Mouse (Mus musculus) gastrocnemius, adult 2 months (tissue): ENCODE measurements around the gene Ist1. TPM values are rescaled to one million over a fixed set of nuclear protein-coding genes. Genes with fewer than 3 reads are reported as not detected.

Source experiments
- DNase-seq: peaks from one replicate; pipeline ENCODE4 v3.0.0; 2022
- H3K27ac ChIP-seq: fragments of 200-600 bp; 2 replicates; pipeline ENCODE4 v1.8.1; 2022; ENCODE audit warnings: mild to moderate bottlenecking
- H3K4me3 ChIP-seq: fragments of 200-600 bp; 2 replicates; pipeline ENCODE4 v1.8.1; 2022; ENCODE audit warnings: mild to moderate bottlenecking, moderate library complexity
- CTCF ChIP-seq: fragments of 200-600 bp; IDR thresholded peaks from 2 replicates; pipeline ENCODE4 v1.8.1; 2022; ENCODE audit warnings: antibody characterized with exemption, mild to moderate bottlenecking, moderate library complexity
- intact Hi-C: fragments of 180-260 bp; cut with DNase I; formaldehyde crosslinking; loops from one replicate; pipeline ENCODE4 v1.15.1; 2025
- long read RNA-seq, 2 experiments: library from polyadenylated mRNA; stranded (forward); transcript quantifications; one replicate each; pipeline ENCODE4 v2.0.0; 2021
- total RNA-seq, 2 experiments: library from RNA; stranded (reverse); gene quantifications; 2 replicates each; pipeline ENCODE4 v1.2.3; 2021

The Ist1 gene
- total RNA-seq: 10 to 100 TPM; 31.6 to 34.1 TPM
- long read RNA-seq, experiment 1, transcript Ist1-201 (10 exons, 2,304 nt): major isoform, 14 of 29 reads
- long read RNA-seq, experiment 1, partial matches to known transcripts: 2 of 29 reads
- long read RNA-seq, experiment 1, other reads (novel, unspliced or antisense): 10 of 29 reads
- long read RNA-seq, experiment 2, transcript Ist1-201 (10 exons, 2,304 nt): major isoform, 13 of 34 reads
- long read RNA-seq, experiment 2, partial matches to known transcripts: 4 of 34 reads
- long read RNA-seq, experiment 2, other reads (novel, unspliced or antisense): 11 of 34 reads

DNA sequence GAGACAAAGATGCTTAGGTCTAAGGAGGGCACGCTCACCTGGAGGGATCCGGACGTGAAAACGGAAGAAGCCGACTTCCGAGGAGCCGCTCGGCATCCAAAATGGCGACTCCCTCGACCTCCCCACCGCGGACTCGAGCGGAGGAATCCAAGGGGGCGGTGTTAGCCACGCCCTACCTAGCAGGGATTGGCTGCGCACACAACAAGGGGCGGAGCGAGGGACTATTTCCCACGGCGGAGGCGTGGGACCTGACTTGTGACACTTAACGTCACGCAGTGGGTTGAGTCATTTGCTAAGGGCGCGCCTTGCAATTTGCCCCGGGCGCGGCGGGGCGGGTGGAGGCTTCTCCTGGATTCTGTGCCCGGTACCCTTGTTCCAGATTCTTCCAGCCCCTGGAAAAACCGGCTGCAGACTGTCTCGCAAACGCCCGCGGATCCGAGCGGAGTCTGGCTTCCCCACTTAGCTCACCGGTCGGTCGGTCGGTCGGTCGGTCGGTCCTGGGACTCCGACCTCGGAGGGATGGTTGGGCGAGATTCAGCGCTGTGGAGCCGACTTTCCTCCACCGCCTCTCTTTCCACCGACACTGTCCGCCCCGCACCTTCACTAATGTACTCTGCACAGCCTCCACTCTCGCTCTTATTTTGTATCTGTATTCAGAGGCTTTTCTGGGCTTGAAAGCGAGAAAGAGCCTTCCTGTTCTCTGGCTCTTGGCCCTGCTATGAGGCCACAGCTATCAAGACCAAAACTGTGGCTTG lies at the start of gene Ist1:
Ist1 (minus strand) TSS at position 115 of the 755 bp plus-strand sequence.
- Histone ChIP-seq H3K27ac (peak within 1 kb of the TSS; percentile 97), H3K4me3 (peak within 1 kb of the TSS; percentile 96)
- peak; percentile 99 for DNase-seq
- TF ChIP-seq CTCF: peak; percentile 12; the same call in 1 of the 2 replicates
- intact Hi-C loops: loop anchor here (1.0 kb wide), 1 partner anchor 85 kb away; the partner anchor contains the start of gene Dhodh

DNA sequence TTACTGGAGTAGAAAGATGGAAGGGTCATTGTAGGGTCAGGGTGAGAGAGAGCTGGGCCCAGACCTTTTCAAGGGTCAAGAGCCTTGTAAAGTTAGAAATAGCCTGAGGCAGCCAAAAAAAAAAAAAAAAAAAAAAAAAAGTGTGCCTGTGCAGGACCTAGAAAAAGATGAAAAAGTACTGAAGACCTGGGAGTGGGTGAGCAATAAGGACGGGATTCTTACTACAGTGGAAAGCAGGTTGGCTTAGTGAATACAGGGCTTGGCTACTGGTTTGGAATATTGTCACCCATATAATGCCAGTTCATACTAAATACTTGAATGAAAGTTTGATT lies 45.0 kb upstream of the Ist1 start:
- intact Hi-C loops: no loop called here
- peak overlapping the region; percentile 92 for H3K27ac ChIP-seq
- H3K4me3 ChIP-seq: peak overlapping the region; percentile 93
- no peak for TF ChIP-seq CTCF
- no peak for DNase-seq

DNA sequence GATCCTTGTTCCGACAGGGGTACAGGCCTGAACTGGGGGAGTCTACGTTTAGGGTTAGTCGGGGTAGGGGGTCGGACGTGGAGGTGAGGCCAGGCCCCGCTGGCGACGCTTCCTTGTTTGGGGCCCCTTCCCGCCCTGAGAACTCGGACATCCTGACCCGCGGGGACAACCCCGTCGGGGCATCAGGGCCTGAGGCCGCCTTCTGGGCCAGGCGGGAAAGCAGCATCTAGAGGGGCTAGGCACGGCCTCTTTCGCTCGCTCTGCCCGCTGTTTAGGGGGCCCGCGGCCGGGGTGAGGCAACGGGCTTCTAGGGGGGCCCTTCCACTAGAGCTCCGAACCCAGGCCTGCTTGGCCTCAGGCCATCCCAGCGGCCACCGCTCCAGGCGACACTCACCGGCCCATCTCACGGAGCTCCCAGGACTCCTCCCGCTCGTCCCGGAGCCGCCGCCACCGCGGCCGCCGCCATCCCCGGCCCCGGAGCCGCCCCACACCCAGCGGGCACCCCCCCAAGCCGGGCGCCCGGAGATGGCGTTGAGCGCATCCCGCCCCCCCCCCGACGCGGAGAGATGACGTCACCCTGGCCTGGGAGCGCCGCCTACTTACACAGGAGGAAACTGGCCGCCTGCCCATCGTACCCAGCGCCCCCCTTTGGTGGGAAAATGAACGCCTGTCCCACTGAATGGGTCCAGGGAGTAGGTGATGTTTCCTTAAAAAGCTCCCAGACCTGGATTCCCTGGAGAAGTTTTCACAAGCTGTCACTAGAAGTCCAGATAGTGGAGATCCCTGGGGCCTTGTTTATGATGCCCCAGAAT lies 44.4 kb upstream of the Ist1 start, which contains the start of gene Atxn1l:
Atxn1l (minus strand) TSS at position 503 of the 812 bp plus-strand sequence.
- H3K27ac ChIP-seq: peak within 1 kb of the TSS; percentile 92
- intact Hi-C loops: no loop called here
- peak; percentile 91 for DNase-seq
- peak; percentile 59 for TF ChIP-seq CTCF
- peak within 1 kb of the TSS; percentile 93 for H3K4me3 ChIP-seq

DNA sequence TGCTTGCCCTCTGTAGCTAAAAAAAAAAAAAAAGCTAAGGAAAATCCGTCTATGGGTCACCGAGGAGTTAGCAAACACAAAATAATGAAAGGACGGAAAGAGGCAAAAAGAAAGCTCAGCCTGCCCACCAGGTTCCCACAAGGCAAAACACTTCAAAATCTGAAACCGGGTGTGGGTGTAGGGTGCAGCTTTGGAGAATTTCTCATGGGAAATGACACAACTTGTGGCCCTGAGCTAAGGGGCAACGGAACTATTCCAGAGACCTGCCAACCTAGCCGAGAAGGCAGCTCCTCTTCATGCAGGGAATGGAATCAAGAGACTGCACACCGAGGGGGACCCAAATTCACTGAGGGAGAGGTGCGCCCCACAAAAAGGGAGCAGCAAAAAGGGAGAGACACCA lies 43.8 kb upstream of the Ist1 start:
- DNase-seq: no peak
- no peak for TF ChIP-seq CTCF
- Histone ChIP-seq H3K27ac (peak overlapping the region; percentile 92), H3K4me3 (peak overlapping the region; percentile 93)
- intact Hi-C loops: no loop called here

DNA sequence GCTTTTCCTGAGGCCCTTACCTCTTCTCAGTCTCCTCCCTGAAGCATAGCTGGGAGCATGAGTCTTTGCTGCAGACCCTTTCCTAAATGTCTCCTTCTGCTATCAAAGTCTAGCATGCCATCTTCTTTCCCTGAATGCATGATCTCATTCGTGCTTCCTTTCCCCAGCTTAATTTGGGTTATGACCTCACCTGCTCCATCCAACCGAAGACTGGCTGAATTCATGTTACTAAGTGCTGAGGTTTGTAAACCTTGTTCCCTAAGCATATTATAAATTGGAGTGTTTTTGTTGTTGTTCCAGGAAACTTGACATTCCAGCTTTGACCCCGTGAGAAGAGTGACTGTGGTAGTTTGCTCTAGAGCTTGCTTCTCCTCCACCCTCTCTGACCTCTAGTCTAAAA lies 41.0 kb upstream of the Ist1 start:
- TF ChIP-seq CTCF: no peak
- intact Hi-C loops: no loop called here
- DNase-seq: no peak
- Histone ChIP-seq H3K4me3 (no peak overlapping the region), H3K27ac (no peak overlapping the region)

DNA sequence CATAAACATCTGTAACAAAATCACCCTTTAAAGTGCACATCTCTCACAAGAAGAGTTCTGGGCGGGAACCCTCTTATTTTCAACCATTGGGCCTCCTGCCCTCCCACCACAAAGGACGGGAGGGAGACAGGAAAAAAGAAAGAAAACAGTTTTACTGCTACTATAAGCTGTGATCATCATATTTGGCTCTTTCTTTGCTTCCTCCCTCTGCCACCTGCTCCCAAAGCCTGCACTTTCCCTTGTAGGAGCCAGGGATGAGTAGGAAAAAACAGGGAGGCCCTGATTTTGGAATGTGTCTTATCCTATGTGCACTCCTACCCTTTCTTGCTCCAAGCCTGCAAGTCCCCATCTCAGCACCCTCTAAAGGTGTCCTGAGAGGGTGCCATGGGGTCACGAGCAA lies 38.0 kb upstream of the Ist1 start:
- Histone ChIP-seq H3K4me3 (no peak overlapping the region), H3K27ac (no peak overlapping the region)
- DNase-seq: no peak
- intact Hi-C loops: no loop called here
- TF ChIP-seq CTCF: no peak

DNA sequence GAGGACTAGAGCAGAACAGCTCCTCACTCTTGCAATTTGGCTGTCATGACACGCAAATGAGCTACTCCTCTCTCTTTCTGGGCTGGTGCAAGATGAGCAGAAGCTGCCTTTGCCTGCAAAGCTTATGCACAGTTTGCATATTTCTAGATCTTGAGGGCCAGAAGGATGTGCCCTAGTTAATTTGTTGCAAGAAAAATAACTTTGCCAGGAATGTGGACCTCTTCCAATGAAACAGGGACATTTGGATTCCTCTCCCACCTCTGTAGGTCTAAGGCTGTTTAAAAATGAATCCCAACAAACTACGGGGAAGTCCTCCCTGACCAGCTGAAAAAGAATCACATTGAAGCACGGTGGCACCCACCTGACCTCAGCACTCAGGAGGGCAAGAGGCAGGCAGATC lies 32.0 kb upstream of the Ist1 start:
- DNase-seq: no peak
- intact Hi-C loops: no loop called here
- H3K27ac ChIP-seq: no peak overlapping the region
- no peak for TF ChIP-seq CTCF
- no peak overlapping the region for H3K4me3 ChIP-seq

DNA sequence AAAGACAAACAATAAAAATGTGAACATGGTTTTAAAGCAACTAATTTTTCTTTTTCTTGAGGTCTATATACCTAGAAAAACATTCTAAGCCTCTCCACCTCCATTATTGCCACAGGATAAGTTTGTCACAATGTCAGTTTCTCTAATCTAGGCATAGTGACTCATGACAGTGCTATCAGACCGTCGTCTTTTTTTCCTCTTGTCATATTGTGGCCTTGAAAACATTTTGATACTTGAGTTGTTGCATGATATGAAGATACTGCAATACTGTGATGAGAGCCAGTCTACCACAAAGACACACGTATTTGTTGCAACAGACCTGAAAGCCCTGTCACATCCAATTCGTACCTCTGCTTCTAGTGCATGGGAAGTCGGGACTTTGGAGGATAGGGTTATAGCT lies 21.9 kb upstream of the Ist1 start:
- no peak for DNase-seq
- intact Hi-C loops: no loop called here
- TF ChIP-seq CTCF: no peak
- Histone ChIP-seq H3K27ac (no peak overlapping the region), H3K4me3 (no peak overlapping the region)

DNA sequence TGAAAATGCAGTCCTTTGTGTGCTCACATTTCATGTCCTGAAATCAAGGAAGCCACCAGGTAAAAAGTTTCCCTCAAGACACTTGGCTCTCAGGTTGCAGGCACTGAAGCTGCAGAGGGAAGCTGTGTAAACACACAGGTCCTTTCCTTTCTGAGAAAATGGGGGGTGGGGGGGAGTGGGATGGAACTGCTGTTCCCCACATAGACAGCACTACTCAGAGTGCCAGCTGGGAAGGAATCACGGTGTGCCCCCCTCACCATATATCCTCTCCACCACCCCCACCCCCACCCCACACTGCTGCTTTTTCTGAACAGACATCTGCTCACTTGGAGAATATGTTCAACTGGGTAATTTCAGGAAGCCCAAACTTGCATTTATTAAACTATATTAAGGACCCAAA lies 19.5 kb upstream of the Ist1 start:
- TF ChIP-seq CTCF: no peak
- no peak for DNase-seq
- Histone ChIP-seq H3K27ac (no peak overlapping the region), H3K4me3 (no peak overlapping the region)
- intact Hi-C loops: no loop called here

DNA sequence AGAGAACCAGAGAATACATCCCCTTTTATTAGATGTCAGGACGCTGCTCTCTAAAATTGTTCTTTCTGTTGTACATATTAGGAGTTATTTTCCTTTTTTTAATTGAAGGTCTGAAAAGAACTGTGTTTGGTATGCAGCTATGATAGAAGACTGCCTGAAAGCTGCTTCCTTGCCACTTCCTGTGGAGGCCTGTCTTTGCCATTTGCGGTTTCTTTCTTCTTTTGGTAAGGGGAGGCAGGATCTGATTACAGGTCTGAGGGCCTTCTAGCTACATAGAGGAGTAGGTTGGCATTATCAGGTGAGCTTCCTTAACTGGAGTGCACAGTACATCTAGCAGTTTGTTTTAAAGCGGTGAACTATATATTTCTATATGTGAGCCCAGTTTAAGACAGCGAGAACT lies 14.9 kb upstream of the Ist1 start:
- Histone ChIP-seq H3K4me3 (no peak overlapping the region), H3K27ac (no peak overlapping the region)
- DNase-seq: no peak
- intact Hi-C loops: loop anchor here (2.0 to 5.0 kb wide), 2 partner anchors 71 to 101 kb away; partner anchors contain the start of genes Ap1g1 and Dhodh
- no peak for TF ChIP-seq CTCF

DNA sequence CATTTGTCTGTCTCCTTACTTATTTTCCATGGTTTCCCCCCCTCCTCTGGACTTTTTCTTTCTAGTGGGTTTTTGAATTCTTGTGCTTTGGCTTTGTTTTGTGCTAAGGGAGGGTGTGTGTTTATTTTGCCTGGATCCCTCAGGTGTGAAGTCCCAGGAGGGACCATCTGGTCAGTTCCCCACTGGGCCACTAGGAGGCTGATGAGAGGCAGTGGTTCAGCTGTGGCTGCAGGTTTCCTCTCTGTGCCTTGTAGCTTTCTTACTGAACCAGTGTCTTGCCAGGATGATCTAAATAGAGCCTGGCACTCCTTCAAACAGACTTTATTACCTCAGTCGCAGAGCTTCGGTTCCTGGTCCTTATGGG lies 13.8 kb upstream of the Ist1 start:
- TF ChIP-seq CTCF: peak; percentile 90
- DNase-seq: peak; percentile 79
- Histone ChIP-seq H3K4me3 (peak overlapping the region; percentile 96), H3K27ac (no peak overlapping the region; the same call in 1 of the 2 replicates)
- intact Hi-C loops: loop anchor here (2.0 to 5.0 kb wide), 2 partner anchors 72 to 100 kb away; partner anchors contain the start of genes Ap1g1 and Dhodh

DNA sequence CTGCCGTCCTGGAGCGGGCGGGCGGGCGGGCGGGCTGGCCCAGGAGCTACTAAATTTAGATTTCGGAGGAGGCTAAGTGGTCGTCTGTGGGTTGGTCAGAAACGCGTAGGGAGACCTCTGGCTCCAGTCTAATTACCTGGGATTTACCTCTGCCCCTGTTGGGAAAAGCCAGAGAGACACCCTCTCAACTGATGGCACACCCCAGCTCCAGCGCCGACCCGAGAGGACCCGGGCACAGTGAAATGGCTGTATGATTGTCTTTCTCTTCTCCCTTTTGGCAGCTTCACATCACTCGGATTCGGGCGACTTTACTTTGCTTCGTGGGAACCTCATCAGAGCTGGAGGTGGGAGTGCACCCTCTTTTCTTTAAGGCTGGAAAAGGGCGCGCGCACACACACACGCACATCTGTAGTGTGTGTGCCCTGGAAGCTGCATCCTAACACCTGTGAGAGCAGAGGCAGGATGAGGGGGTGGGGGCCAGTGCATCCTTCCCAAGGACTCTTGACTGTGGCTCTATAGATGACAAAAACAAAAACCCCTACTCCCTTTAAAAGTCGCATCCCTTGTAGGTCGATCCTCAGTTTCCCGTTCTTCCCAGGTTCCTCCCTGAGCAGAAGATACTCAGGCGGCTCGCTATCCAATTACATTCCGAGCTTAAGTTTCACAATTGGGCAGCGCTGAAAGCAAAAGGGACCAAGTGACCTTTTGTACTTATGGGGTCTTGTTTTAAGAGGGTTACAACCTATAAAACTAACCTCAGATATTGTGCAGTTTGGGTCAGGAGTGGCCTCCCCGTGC lies 13.2 kb upstream of the Ist1 start:
- Histone ChIP-seq H3K4me3 (peak overlapping the region; percentile 96), H3K27ac (peak overlapping the region; percentile 87)
- intact Hi-C loops: loop anchor here (2.0 to 5.0 kb wide), 2 partner anchors 73 to 99 kb away; partner anchors contain the start of genes Ap1g1 and Dhodh
- TF ChIP-seq CTCF: no peak
- DNase-seq: no peak
